Mouse (Mus musculus) myocyte (in vitro differentiated cells): ENCODE data around the gene Glra4.

Experiments
- E2F4 ChIP-seq: IDR thresholded peaks from one replicate; pipeline ENCODE4 v1.6.1; 2011; ENCODE audit warnings: mild to moderate bottlenecking, control low read depth, moderate library complexity; ENCODE audit not compliant: insufficient read depth
- MAX ChIP-seq: IDR thresholded peaks from one replicate; pipeline ENCODE4 v1.6.1; 2011; ENCODE audit warnings: low read depth, mild to moderate bottlenecking, control low read depth
- POLR2A ChIP-seq: IDR thresholded peaks from one replicate; pipeline ENCODE4 v1.6.1; 2011; ENCODE audit warnings: low read depth, mild to moderate bottlenecking, control low read depth, moderate library complexity; ENCODE audit not compliant: insufficient read length
- REST ChIP-seq: IDR thresholded peaks from one replicate; pipeline ENCODE4 v1.6.1; 2011; ENCODE audit warnings: mild to moderate bottlenecking, control low read depth, moderate library complexity; ENCODE audit not compliant: insufficient read depth, insufficient read length
- TCF12 ChIP-seq: IDR thresholded peaks from one replicate; pipeline ENCODE4 v1.6.1; 2011; ENCODE audit warnings: mild to moderate bottlenecking, control low read depth; ENCODE audit not compliant: poor library complexity, insufficient read depth, severe bottlenecking
- TCF3 ChIP-seq: IDR thresholded peaks from one replicate; pipeline ENCODE4 v1.6.1; 2011; ENCODE audit warnings: low read depth, control low read depth; ENCODE audit not compliant: insufficient read length
- USF1 ChIP-seq: IDR thresholded peaks from one replicate; pipeline ENCODE4 v1.6.1; 2011; ENCODE audit warnings: low read depth, mild to moderate bottlenecking, control low read depth, moderate library complexity

DNA sequence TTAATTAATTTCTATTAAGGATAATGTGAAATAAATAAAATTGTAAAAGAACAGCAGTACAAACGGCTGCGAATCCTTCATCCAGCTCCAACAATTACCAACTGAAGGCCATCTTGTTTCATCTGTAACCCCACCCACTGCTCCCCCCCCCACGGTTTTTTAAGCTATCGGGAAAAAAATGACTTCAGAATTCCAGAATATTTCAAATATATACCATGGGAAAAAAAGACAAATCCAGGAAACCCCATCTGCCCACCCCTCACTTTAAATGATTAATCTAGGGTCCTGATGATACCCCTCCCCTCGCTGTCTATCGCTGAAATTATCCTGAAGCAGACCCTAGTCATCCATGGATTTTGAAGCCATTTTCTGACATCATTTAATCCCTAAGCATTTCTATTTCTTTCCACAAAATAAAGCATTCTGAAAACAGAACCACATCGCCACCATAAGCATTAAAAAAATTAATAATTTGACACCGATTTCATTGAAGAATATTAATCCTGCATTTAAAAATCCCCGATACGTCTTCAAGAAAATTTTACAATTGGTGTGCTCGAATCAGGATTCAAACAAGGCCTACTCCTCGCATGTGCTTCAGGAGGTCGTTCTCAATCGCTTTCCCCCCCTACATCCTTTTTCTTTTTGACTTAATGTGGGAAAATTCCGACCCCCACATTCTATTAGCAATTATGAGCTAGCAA is 39.7 kb downstream of the Glra4 start:
- no peak for TF ChIP-seq POLR2A
- TF ChIP-seq E2F4 = no peak
- no peak for TF ChIP-seq MAX
- no peak for TF ChIP-seq USF1
- TF ChIP-seq TCF3 = no peak
- TF ChIP-seq TCF12 = no peak
- TF ChIP-seq REST = no peak
